Mouse (Mus musculus) central nervous system, embryonic 11.5 days (tissue): ENCODE measurements around the gene Atg3. TPM values are rescaled to one million over a fixed set of nuclear protein-coding genes. Genes with fewer than 3 reads are reported as not detected.

Source experiments
- polyA plus RNA-seq: library from polyadenylated mRNA; depleted of rRNA; stranded (reverse); fragments of >200 nt; gene quantifications from 2 replicates; pipeline ENCODE4 v1.2.3, GENCODE M21; 2012; rRNA removed

Gene Atg3
- polyA plus RNA-seq: 26.6 and 37.5 TPM in 2 replicates

DNA sequence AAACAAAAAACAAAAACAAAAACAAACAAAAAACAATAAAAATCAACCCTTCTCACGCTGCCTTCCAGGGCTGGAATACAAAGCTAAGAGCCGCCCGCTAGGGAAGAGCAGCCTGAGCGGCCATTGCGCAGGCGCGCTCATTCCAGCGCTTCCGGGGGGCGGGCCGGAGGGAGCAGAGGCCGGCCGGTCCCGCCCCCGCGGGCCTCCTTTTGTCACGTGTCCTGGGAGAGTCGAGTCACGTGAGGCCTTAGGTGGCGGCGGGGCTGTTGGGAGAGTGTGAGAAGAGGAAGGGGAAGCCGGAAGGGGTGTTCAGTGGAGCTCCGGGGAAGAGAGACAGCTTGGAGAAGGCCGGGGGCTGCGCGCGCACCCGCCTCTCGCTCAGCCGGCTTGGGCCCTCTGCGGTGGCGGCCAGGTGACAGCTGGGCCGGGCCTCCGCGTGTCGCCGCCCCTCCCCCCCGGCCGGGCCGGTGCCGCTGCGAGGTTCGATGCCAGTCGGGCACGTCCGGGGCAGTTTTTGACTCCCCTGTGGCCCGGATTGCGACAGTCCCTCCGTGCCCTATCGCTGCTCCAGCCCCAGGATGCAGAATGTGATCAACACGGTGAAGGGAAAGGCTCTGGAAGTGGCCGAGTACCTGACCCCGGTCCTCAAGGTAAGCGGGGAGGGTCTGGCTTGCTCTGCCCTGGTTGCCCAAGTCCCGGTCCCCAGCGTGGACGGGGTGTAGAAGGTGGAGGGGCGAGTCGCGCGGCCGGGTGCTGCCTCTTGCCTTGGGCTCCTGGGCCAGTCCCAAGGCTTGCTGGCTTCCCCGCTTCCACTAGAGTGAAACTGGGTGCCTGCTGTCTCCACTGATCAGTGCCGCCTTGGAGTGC, at the start of gene Atg3, which contains the start of gene Slc35a5:
TSS of gene Atg3 (plus strand) at position 264 of the 867 bp plus-strand sequence.
TSS of gene Slc35a5 (minus strand) at position 185 of the 867 bp plus-strand sequence.

GRCm38 (mm10) chr16:45223648-45224388, 65.2 kb downstream of the Atg3 start, which contains the start of gene Btla:
TSS of gene Btla (plus strand) at chr16:45224315.

Other genes with a start within 250 kb of the Atg3 start
- gene Cd200r3, start 215.1 kb upstream of the Atg3 start, polyA plus RNA-seq: 0.02 and 0.06 TPM in 2 replicates
- gene Ccdc80, start 65.4 kb upstream of the Atg3 start, polyA plus RNA-seq: 14.3 and 21.9 TPM in 2 replicates
- gene Slc35a5, start 79 bp upstream of the Atg3 start, polyA plus RNA-seq: 11.7 and 15.5 TPM in 2 replicates
- gene Btla, start 65.5 kb downstream of the Atg3 start, polyA plus RNA-seq: 0.55 and 0.61 TPM in 2 replicates